Mouse (Mus musculus) forebrain, embryonic 15.5 days (tissue): ENCODE results near the gene Spats2. TPM values are rescaled to one million over a fixed set of nuclear protein-coding genes. Genes with fewer than 3 reads are reported as not detected.

Experiments
- ATAC-seq: fragments of 200-750 bp; cut with Nextera tagmentation; replicated peaks from 2 replicates; pipeline ENCODE4 v1.8.0; 2017; ENCODE audit warnings: mild to moderate bottlenecking, moderate TSS enrichment, moderate library complexity
- H3K27ac ChIP-seq: fragments of 300-500 bp; sonication (generic); replicated peaks from 2 replicates; pipeline ENCODE4 v1.5.1; 2015; ENCODE audit warnings: mild to moderate bottlenecking, inconsistent platforms
- H3K27me3 ChIP-seq: fragments of 300-500 bp; sonication (generic); 2 replicates; pipeline ENCODE4 v1.6.1; 2015; ENCODE audit warnings: inconsistent platforms
- H3K36me3 ChIP-seq: fragments of 300-500 bp; sonication (generic); 2 replicates; pipeline ENCODE4 v1.6.1; 2015; ENCODE audit warnings: mild to moderate bottlenecking, inconsistent platforms
- H3K4me1 ChIP-seq: fragments of 300-500 bp; sonication (generic); 2 replicates; pipeline ENCODE4 v1.6.1; 2015; ENCODE audit warnings: inconsistent platforms
- H3K4me2 ChIP-seq: fragments of 300-500 bp; sonication (generic); replicated peaks from 2 replicates; pipeline ENCODE4 v1.6.1; 2015; ENCODE audit warnings: mild to moderate bottlenecking, inconsistent platforms
- H3K4me3 ChIP-seq: fragments of 300-500 bp; sonication (generic); 2 replicates; pipeline ENCODE4 v1.5.1; 2015; ENCODE audit warnings: mild to moderate bottlenecking, inconsistent platforms
- H3K9ac ChIP-seq: fragments of 300-500 bp; sonication (generic); replicated peaks from 2 replicates; pipeline ENCODE4 v1.6.1; 2015; ENCODE audit warnings: mild to moderate bottlenecking, inconsistent platforms
- H3K9me3 ChIP-seq: fragments of 300-500 bp; sonication (generic); 2 replicates; pipeline ENCODE4 v1.6.1; 2016; ENCODE audit warnings: inconsistent platforms
- WGBS: fragments of 180-500 bp; shearing (Covaris S2); methylation state at CpG from one replicate; pipeline ENCODE4 v1.1.7; 2015; ENCODE audit warnings: mixed read lengths; 5-methylcytosine and 5-hydroxymethylcytosine counted together
- polyA plus RNA-seq: library from polyadenylated mRNA; unstranded; fragments of >200 nt; fragmentation: Nextera tagmentation; extraction: Ambion mirVana; gene quantifications from 2 replicates; pipeline ENCODE4 v1.2.1, GENCODE M21; 2015

Spats2 gene
- polyA plus RNA-seq, 1 experiment from 2014 or later = 43.7 TPM

DNA sequence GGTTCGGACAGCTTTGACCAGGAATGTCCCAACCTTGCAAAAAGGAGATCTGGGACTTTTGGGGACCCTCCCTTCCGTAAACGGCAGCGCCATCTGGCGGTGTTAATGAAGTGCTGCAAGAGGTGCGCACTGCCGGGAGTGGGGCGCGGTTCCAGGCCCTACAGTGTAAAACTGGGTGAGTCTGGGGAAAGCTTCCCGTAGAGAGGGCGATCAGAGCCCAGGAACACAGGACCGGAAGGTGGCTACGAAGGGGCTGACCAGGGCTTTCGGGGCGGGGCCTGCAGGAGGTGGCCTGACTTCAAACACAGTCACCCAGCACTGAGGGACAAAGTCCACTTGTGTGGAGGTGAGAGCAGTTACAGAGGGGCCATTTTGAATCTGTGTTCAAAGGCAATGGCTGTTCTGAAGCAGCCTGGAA, 26.6 kb upstream of the Spats2 start:
- Histone ChIP-seq H3K27ac (no peak overlapping the region), H3K4me3 (peak overlapping the region; percentile 2; the same call in 1 of the 2 replicates), H3K4me2 (peak overlapping the region; percentile 56), H3K9me3 (no peaks in the 10 kb centered on the region), H3K9ac (no peak overlapping the region), H3K36me3 (no peaks in the 10 kb centered on the region), H3K27me3 (peaks cover 39% of the 10 kb centered on the region), H3K4me1 (peaks cover 43% of the 10 kb centered on the region)
- peak; percentile 41 for ATAC-seq
- WGBS = under 1% methylated on average over 15 of the region's 15 CpGs

DNA sequence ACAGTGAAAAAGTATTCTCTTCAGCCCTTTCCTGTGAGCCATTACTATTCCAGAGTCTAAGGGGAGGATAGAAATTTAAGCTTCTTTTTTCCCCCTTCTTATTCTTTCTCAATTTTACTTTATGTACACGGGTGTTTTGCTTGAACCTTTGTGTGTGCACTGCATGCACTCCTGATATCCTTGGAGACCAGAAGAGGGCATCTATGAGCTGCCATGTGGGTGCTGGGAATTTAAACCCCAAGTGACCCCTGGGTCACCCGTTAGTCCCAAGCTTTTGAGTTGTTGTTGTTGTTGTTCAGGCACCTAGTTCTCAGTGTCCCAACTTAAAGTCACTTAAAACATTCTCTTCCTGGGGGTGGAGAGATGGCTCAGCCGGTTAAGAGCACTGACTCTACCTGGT, 25.7 kb upstream of the Spats2 start:
- no peak overlapping the region for H3K4me3 ChIP-seq
- H3K9ac ChIP-seq = no peak overlapping the region
- H3K4me1 ChIP-seq = peaks cover 37% of the 10 kb centered on the region
- H3K9me3 ChIP-seq = no peaks in the 10 kb centered on the region
- H3K36me3 ChIP-seq = no peaks in the 10 kb centered on the region
- H3K4me2 ChIP-seq = no peak overlapping the region
- H3K27me3 ChIP-seq = peaks cover 36% of the 10 kb centered on the region
- WGBS = 53% methylated on average over 3 of the region's 3 CpGs
- no peak overlapping the region for H3K27ac ChIP-seq
- no peak for ATAC-seq

DNA sequence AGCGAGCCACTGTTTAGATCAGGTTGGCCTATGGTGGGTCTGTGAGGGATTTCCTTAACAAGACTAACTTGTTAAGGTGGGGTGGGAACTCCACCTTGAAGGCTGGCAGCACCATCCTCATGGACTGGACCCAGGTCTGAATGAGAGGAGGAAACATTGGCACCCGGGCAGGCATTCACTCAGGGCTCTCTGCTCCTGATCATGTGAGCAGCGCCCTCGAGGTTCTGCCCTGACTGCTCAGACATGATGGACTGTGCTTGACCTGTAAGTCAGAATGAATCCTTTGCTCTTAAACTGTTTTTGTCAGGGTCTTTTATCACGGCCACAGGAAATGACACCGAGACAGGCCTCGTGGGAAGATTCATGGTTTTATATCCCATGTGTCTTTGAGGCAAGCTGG, 20.5 kb upstream of the Spats2 start:
- no peak for ATAC-seq

DNA sequence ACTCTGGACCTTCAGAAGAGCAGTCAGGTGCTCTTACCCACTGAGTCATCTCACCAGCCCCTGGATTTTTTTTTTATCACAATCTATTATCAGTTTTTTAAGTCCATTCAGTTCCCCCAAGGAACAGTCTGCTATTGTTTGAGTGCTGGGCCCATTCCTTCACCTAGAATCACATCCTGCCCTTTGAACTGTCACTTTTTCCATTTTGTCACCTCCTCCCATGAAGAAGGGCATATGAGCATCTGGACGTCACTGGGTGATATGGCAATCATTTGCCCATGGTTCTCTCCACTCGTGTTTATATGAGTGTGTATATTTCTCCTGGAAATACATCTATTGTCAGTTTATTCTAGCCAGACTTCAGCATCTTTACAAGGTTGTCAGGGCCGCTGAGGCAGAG, 17.9 kb upstream of the Spats2 start:
- Histone ChIP-seq H3K9me3 (no peaks in the 10 kb centered on the region), H3K4me3 (no peak overlapping the region), H3K4me1 (no peaks in the 10 kb centered on the region), H3K4me2 (no peak overlapping the region), H3K27ac (no peak overlapping the region), H3K9ac (no peak overlapping the region), H3K27me3 (no peaks in the 10 kb centered on the region), H3K36me3 (no peaks in the 10 kb centered on the region)
- ATAC-seq = no peak
- WGBS = 85% methylated on average over 3 of the region's 3 CpGs

More for the DNA sequence above, 20.5 kb upstream of the Spats2 start:
- no peak overlapping the region for H3K27ac ChIP-seq
- H3K9ac ChIP-seq = no peak overlapping the region
- no peak overlapping the region for H3K4me3 ChIP-seq
- no peaks in the 10 kb centered on the region for H3K27me3 ChIP-seq
- 85% methylated on average over 7 of the region's 7 CpGs for WGBS
- no peaks in the 10 kb centered on the region for H3K9me3 ChIP-seq
- no peaks in the 10 kb centered on the region for H3K36me3 ChIP-seq
- H3K4me1 ChIP-seq = no peaks in the 10 kb centered on the region
- no peak overlapping the region for H3K4me2 ChIP-seq

- 82% methylated on average over 3 of the region's 3 CpGs for WGBS
- no peaks in the 10 kb centered on the region for H3K27me3 ChIP-seq
Measured at GRCm38 (mm10) chr15:99111139-99111538, 14.6 kb upstream of the Spats2 start.

GRCm38 (mm10) chr15:99111809-99112208, 13.9 kb upstream of the Spats2 start:
- WGBS = 73% methylated on average over 4 of the region's 4 CpGs
- Histone ChIP-seq H3K4me2 (no peak overlapping the region), H3K4me3 (no peak overlapping the region), H3K4me1 (no peaks in the 10 kb centered on the region), H3K36me3 (no peaks in the 10 kb centered on the region), H3K27me3 (no peaks in the 10 kb centered on the region), H3K9me3 (no peaks in the 10 kb centered on the region), H3K27ac (no peak overlapping the region), H3K9ac (no peak overlapping the region)
- ATAC-seq = no peak

More at GRCm38 (mm10) chr15:99111139-99111538, 14.6 kb upstream of the Spats2 start:
- no peak overlapping the region for H3K4me2 ChIP-seq
- H3K36me3 ChIP-seq = no peaks in the 10 kb centered on the region
- H3K9ac ChIP-seq = no peak overlapping the region
- H3K9me3 ChIP-seq = no peaks in the 10 kb centered on the region
- no peak overlapping the region for H3K4me3 ChIP-seq
- H3K4me1 ChIP-seq = no peaks in the 10 kb centered on the region
- no peak overlapping the region for H3K27ac ChIP-seq
- no peak for ATAC-seq

DNA sequence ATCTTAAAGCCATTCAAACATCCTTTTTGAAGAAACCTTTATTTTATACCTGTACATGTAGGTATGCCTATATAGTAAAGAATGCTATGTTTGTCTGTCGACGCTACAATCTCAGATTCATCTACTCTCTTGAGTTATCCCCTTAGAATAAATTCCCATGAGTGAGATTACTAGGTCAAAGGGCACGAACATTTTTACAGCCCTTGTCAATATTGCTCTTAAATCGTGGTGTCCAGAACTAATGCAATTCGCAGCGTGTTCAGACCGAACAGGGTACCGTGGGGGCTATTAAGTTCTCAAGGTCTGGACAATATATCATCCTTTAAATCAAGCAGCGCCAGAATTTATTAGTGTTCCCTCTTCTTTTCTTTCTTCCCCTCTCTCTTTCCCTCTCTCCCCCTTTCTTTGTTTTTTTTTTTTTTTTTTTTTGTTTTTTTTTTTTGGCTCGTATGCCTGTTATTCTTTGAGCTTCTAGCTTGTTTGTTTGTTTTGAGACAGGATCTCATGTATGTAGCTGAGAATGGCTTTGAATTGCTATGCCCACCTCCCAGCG, 12.8 kb upstream of the Spats2 start:
- no peak for ATAC-seq
- H3K4me1 ChIP-seq = no peaks in the 10 kb centered on the region
- H3K9me3 ChIP-seq = no peaks in the 10 kb centered on the region
- no peak overlapping the region for H3K27ac ChIP-seq
- no peak overlapping the region for H3K9ac ChIP-seq
- no peak overlapping the region for H3K4me2 ChIP-seq
- H3K27me3 ChIP-seq = no peaks in the 10 kb centered on the region
- H3K4me3 ChIP-seq = no peak overlapping the region
- H3K36me3 ChIP-seq = no peaks in the 10 kb centered on the region
- 72% methylated on average over 11 of the region's 11 CpGs for WGBS

DNA sequence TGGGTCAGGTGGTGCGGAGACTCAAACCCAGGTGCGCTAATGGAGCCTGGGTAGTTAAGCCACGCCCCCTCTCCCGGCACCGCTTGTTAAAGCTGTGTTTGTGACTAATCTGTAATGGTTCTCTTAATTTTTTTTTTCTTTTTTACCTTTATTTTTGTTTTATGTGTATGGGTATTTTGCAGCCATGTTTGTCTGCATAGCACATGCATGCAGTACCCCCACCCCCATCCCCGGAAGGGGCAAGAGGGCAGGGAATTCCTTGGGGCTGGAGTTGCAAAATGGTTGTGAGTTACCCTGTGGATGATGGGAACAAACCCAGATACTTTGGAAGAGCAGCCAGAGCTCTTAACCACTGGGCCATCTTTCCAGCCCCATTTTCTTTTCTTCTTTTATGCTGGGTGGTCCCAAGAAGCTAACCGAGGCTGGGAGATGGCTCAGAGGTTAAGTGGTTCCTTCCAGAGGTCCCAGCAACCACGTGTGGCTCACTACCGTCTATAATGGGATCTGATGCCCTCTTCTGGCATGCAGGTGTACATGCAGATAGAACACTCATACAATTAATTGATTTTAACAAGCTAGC, 12.2 kb upstream of the Spats2 start:
- Histone ChIP-seq H3K4me1 (no peaks in the 10 kb centered on the region), H3K4me2 (no peak overlapping the region), H3K36me3 (no peaks in the 10 kb centered on the region), H3K4me3 (no peak overlapping the region), H3K9me3 (no peaks in the 10 kb centered on the region), H3K27ac (no peak overlapping the region), H3K27me3 (no peaks in the 10 kb centered on the region), H3K9ac (no peak overlapping the region)
- no peak for ATAC-seq
- WGBS = 5% methylated on average over 9 of the region's 9 CpGs

DNA sequence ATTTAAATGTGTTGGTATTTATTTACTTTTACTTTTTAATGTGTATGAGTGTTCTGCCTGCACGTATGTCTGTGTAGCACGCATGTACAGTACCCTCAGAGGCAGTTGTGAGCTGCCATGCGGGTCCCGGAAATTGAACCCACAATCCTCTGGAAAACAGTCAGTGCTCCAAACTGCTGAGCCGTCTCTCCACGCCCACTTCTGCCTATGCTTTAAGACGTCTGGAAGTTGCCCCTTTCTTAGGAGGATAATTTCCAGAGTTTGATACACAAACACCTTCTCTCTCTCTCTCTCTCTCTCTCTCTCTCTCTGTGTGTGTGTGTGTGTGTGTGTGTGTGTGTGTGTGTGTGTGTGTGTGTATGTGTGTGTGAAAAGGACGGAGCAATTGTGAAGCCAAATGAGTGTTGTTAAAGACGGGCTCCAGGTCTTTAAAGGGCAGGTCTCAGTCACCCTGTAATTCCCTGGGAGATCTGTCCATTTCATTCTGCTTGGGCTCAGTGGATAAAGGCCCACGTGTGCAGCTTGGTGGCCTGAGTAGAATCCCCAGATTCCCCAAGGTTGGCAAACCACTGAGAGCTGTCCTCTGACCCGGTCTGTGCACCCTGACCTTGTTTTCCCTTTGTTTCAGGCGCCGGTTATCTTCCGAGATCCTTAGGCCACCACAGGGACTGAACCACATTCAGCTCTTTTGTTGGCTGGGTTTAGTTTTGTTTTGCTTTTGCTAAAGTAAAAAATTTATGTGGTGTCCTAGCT, 11.2 kb upstream of the Spats2 start:
- H3K9ac ChIP-seq = no peak overlapping the region
- ATAC-seq = no peak
- H3K27me3 ChIP-seq = no peaks in the 10 kb centered on the region
- no peak overlapping the region for H3K4me3 ChIP-seq
- no peaks in the 10 kb centered on the region for H3K36me3 ChIP-seq
- H3K4me1 ChIP-seq = no peaks in the 10 kb centered on the region
- H3K4me2 ChIP-seq = no peak overlapping the region
- no peaks in the 10 kb centered on the region for H3K9me3 ChIP-seq
- WGBS = 50% methylated on average over 14 of the region's 14 CpGs
- no peak overlapping the region for H3K27ac ChIP-seq

DNA sequence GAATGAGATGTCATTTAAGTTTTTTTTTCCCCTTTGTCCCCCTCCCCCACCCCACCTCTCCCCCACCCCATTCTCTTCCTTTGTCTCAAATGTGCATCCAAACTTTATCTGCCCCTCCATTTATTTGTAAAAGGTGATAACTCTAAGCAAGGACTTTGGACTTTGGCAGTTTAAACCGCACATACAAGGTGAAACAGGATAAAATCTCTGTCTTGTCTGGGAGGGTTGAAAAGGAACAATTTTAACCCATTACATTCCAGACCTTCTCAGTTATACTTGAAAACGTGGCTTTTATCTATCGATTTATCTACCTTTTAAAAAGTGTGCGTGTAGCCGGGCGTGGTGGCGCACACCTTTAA, 10.7 kb upstream of the Spats2 start:
- Histone ChIP-seq H3K4me3 (no peak overlapping the region), H3K4me2 (no peak overlapping the region), H3K27ac (no peak overlapping the region), H3K9me3 (no peaks in the 10 kb centered on the region), H3K9ac (no peak overlapping the region), H3K36me3 (no peaks in the 10 kb centered on the region), H3K27me3 (no peaks in the 10 kb centered on the region), H3K4me1 (no peaks in the 10 kb centered on the region)
- ATAC-seq = no peak
- 84% methylated on average over 7 of the region's 7 CpGs for WGBS

DNA sequence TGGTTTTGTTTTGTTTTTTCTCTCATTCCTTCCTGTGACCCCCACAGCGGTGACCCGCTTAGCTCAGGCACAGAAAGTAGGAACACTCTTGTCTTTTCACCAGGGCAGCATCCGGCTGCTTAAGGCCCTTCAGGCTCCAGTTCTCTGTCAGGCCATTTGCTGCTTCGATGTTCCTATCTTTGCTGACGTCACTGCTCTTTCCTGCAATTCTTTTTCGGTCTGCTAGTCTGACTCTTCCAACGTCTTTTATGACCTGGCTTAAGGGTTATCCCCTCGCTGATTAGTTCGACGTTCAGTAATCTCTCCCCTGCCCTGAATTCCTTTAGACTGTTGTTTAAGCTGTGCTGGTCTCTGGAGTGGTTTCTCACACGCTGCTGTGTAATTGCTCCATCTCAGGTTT, 9.2 kb upstream of the Spats2 start:
- Histone ChIP-seq H3K9me3 (no peaks in the 10 kb centered on the region), H3K4me1 (no peaks in the 10 kb centered on the region), H3K27me3 (no peaks in the 10 kb centered on the region), H3K4me2 (no peak overlapping the region), H3K36me3 (no peaks in the 10 kb centered on the region), H3K4me3 (no peak overlapping the region), H3K9ac (no peak overlapping the region), H3K27ac (no peak overlapping the region)
- whole genome bisulfite sequencing = 61% methylated on average over 11 of the region's 11 CpGs
- no peak for ATAC-seq

GRCm38 (mm10) chr15:99120814-99121213, 4.9 kb upstream of the Spats2 start:
- H3K27ac ChIP-seq = no peak overlapping the region
- no peak overlapping the region for H3K9ac ChIP-seq
- WGBS = 25% methylated on average over 11 of the region's 11 CpGs
- no peak overlapping the region for H3K4me2 ChIP-seq
- ATAC-seq = no peak
- peaks cover 5% of the 10 kb centered on the region; the same call in 1 of the 2 replicates for H3K4me1 ChIP-seq
- H3K9me3 ChIP-seq = no peaks in the 10 kb centered on the region
- H3K4me3 ChIP-seq = no peak overlapping the region
- H3K36me3 ChIP-seq = no peaks in the 10 kb centered on the region
- H3K27me3 ChIP-seq = no peaks in the 10 kb centered on the region
